31 mouse cellular contexts compared by ENCODE assay signal in the genomic region with DNA sequence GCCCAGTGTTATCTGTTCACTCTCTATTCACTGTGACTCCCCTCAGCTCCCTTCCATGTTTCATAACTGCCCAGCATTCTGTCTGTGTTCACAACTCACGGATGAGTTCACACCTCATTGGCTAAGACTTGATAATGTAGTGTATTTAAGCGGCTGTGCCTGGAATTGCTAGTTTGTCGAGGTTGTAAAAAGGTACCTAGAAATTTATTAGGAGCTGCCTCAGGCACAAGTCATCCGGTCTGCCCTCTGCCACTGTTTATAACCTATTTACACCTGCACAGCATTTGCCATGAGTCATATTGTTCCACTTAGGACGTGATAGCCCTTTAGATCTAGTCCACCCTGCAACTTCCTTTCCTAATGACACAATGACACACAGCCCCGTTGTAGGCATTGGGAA. TPM values are rescaled to one million over a fixed set of nuclear protein-coding genes. Genes with fewer than 3 reads are reported as not detected.
DNase-seq lines count a peak whose midpoint lies in the region; ATAC-seq and TF ChIP-seq lines count a peak whose summit lies in the region.
"Had no signal": no experiment of that assay in that cellular context is flagged by ENCODE, and none has a peak within 500 bp of the region (broad histone marks: within the 10 kb centered on the region; RNA-seq: fewer than 3 reads in every experiment).

No protein-coding gene starts in this region.

- H3K4me1 ChIP-seq in kidney, embryonic 15.5 days, result no peaks in the 10 kb centered on the region
- H3K4me1 ChIP-seq in intestine, postnatal 0 days (replicated peaks; ENCODE audit: control insufficient read depth, insufficient read depth, low read length), result no peaks in the 10 kb centered on the region
- H3K4me1 ChIP-seq in forebrain, embryonic 10.5 days, result no peaks in the 10 kb centered on the region
- no peaks in the 10 kb centered on the region for H3K4me1 ChIP-seq in heart, embryonic 12.5 days (replicated peaks)
- H3K4me1 ChIP-seq: embryonic facial prominence, embryonic 13.5 days; forebrain, embryonic 12.5 days; heart, embryonic 10.5 days; hindbrain, embryonic 12.5 days; neural tube, embryonic 12.5 days had no signal

- no peak overlapping the region for H3K9ac ChIP-seq in kidney, embryonic 15.5 days
- H3K9ac ChIP-seq in intestine, postnatal 0 days (ENCODE audit: low read depth, low read length), result no peak overlapping the region
- H3K9ac ChIP-seq in heart, embryonic 12.5 days, result no peak overlapping the region
- H3K9ac ChIP-seq: embryonic facial prominence, embryonic 13.5 days; forebrain, embryonic 12.5 days; forebrain, postnatal 0 days; hindbrain, embryonic 12.5 days; limb, embryonic 12.5 days; liver, postnatal 0 days; neural tube, embryonic 12.5 days had no signal

- 35% methylated on average over 6 of the region's 6 CpGs for WGBS in kidney, embryonic 15.5 days
- 26% methylated on average over 6 of the region's 6 CpGs for WGBS in intestine, postnatal 0 days
- WGBS in large intestine, adult 2 months, result 18% methylated on average over 6 of the region's 6 CpGs
- WGBS in forebrain, embryonic 10.5 days, result 84% methylated on average over 6 of the region's 6 CpGs
- 72% methylated on average over 6 of the region's 6 CpGs for WGBS in heart, embryonic 12.5 days

- no peak overlapping the region for H3K27ac ChIP-seq in kidney, embryonic 15.5 days
- H3K27ac ChIP-seq in intestine, postnatal 0 days (ENCODE audit: low read depth, low read length), result no peak overlapping the region
- H3K27ac ChIP-seq in forebrain, embryonic 10.5 days, result no peak overlapping the region
- no peak overlapping the region for H3K27ac ChIP-seq in heart, embryonic 12.5 days (ENCODE audit: poor library complexity, severe bottlenecking)
- H3K27ac ChIP-seq: embryonic facial prominence, embryonic 13.5 days; forebrain, embryonic 12.5 days; heart, embryonic 10.5 days; hindbrain, embryonic 12.5 days; layer of hippocampus, adult 2 months; left cerebral cortex, adult 2 months; limb, embryonic 12.5 days; neural tube, embryonic 12.5 days had no signal

- no peaks in the 10 kb centered on the region for H3K36me3 ChIP-seq in kidney, embryonic 15.5 days
- H3K36me3 ChIP-seq in intestine, postnatal 0 days (ENCODE audit: control insufficient read depth, insufficient read depth), result no peaks in the 10 kb centered on the region
- no peaks in the 10 kb centered on the region for H3K36me3 ChIP-seq in forebrain, embryonic 10.5 days (replicated peaks)
- no peaks in the 10 kb centered on the region for H3K36me3 ChIP-seq in heart, embryonic 12.5 days
- H3K36me3 ChIP-seq: embryonic facial prominence, embryonic 13.5 days; forebrain, embryonic 12.5 days; G1E; heart, embryonic 10.5 days; hindbrain, embryonic 12.5 days; limb, embryonic 12.5 days; neural tube, embryonic 12.5 days had no signal

- H3K4me2 ChIP-seq in kidney, embryonic 15.5 days, result no peak overlapping the region
- no peak overlapping the region for H3K4me2 ChIP-seq in intestine, postnatal 0 days (replicated peaks; ENCODE audit: low read depth)
- no peak overlapping the region for H3K4me2 ChIP-seq in heart, embryonic 12.5 days
- H3K4me2 ChIP-seq: embryonic facial prominence, embryonic 13.5 days; forebrain, embryonic 12.5 days; hindbrain, embryonic 12.5 days; limb, embryonic 12.5 days; liver, embryonic 11.5 days; midbrain, embryonic 11.5 days; neural tube, embryonic 12.5 days had no signal

- H3K4me3 ChIP-seq in kidney, embryonic 15.5 days (replicated peaks), result no peak overlapping the region
- H3K4me3 ChIP-seq in intestine, postnatal 0 days (ENCODE audit: low read depth, low read length), result no peak overlapping the region
- no peak overlapping the region for H3K4me3 ChIP-seq in forebrain, embryonic 10.5 days
- no peak overlapping the region for H3K4me3 ChIP-seq in heart, embryonic 12.5 days
- H3K4me3 ChIP-seq: embryonic facial prominence, embryonic 13.5 days; forebrain, embryonic 12.5 days; heart, embryonic 10.5 days; hindbrain, embryonic 12.5 days; layer of hippocampus, adult 2 months; left cerebral cortex, adult 2 months; limb, embryonic 12.5 days; myocyte; neural tube, embryonic 12.5 days had no signal

- H3K27me3 ChIP-seq in kidney, embryonic 15.5 days, result peaks cover 5% of the 10 kb centered on the region; the same call in 1 of the 2 replicates
- H3K27me3 ChIP-seq in intestine, postnatal 0 days (replicated peaks; ENCODE audit: control insufficient read depth, insufficient read depth, low read length), result no peaks in the 10 kb centered on the region
- H3K27me3 ChIP-seq in forebrain, embryonic 10.5 days (ENCODE audit: poor library complexity, severe bottlenecking), result no peaks in the 10 kb centered on the region
- no peaks in the 10 kb centered on the region for H3K27me3 ChIP-seq in heart, embryonic 12.5 days (replicated peaks)
- H3K27me3 ChIP-seq: embryonic facial prominence, embryonic 13.5 days; forebrain, embryonic 12.5 days; hindbrain, embryonic 12.5 days; neural tube, embryonic 12.5 days had no signal

- no peaks in the 10 kb centered on the region for H3K9me3 ChIP-seq in kidney, embryonic 15.5 days (replicated peaks)
- H3K9me3 ChIP-seq in intestine, postnatal 0 days (ENCODE audit: control insufficient read depth), result no peaks in the 10 kb centered on the region
- H3K9me3 ChIP-seq in forebrain, embryonic 10.5 days, result no peaks in the 10 kb centered on the region
- 0 out of 2 replicates have a peak, but pooled peaks cover 5% of the 10 kb centered on the region for H3K9me3 ChIP-seq in heart, embryonic 12.5 days (replicated peaks)
- H3K9me3 ChIP-seq: embryonic facial prominence, embryonic 13.5 days; forebrain, embryonic 12.5 days; G1E; heart, embryonic 10.5 days; hindbrain, embryonic 12.5 days; limb, embryonic 12.5 days; neural tube, embryonic 12.5 days had no signal

- peak; percentile 19 for DNase-seq in kidney, adult 18-20 months
- DNase-seq in forelimb bud, embryonic 11.5 days (ENCODE audit: low read depth, low spot score), result peak; percentile 29
- DNase-seq in large intestine, adult 2 months (ENCODE audit: low read depth, low spot score), result peak; percentile 85
- no peak for DNase-seq in thymus, postnatal 14 days
- DNase-seq in forebrain, embryonic 10.5 days (ENCODE audit: extremely low spot score, low spot score), result no peak
- DNase-seq: adrenal gland, postnatal 10 days; cerebellum, adult 9-11 months; forebrain, postnatal 0 days; gastrocnemius, postnatal 14 days; heart, adult 11 months; heart, postnatal 36 days; liver, postnatal 0 days; lung, postnatal 36 days; right cerebral cortex, adult 18-20 months; spleen, adult 18-20 months; thymus, postnatal 25 days had no signal

- no peak for ATAC-seq in kidney, embryonic 15.5 days (replicated peaks; ENCODE audit: low FRiP score)
- peak; percentile 96 for ATAC-seq in intestine, postnatal 0 days
- ATAC-seq in heart, embryonic 12.5 days (ENCODE audit: insufficient number of reproducible peaks, low FRiP score), result no peak
- ATAC-seq: forebrain, postnatal 0 days; liver, postnatal 0 days had no signal

- no peak for TF ChIP-seq CTCF in intestine, postnatal 0 days (IDR thresholded peaks at IDR 0.05; ENCODE audit: low read depth)

RNA-seq across cellular contexts. Expression of gene Pgrmc2, which starts 50.0 kb away (rescaled TPM):
- polyA plus RNA-seq in kidney, embryonic 15.5 days (2015; fragmentation: Nextera tagmentation; extraction: Ambion mirVana), result 40.9 and 41.0 TPM in 2 replicates
- 95.8 and 96.2 TPM in 2 replicates for polyA plus RNA-seq in intestine, postnatal 0 days (2015; fragmentation: Nextera tagmentation; extraction: Ambion mirVana)
- 7.6 and 9.5 TPM in 2 replicates for polyA plus RNA-seq in large intestine, adult 2 months (2012; rRNA removed)
- 30.2 and 30.5 TPM in 2 replicates for polyA plus RNA-seq in forebrain, embryonic 10.5 days (2016; fragmentation: Nextera tagmentation; extraction: Ambion mirVana)
- 56.4 and 59.2 TPM in 2 replicates for polyA plus RNA-seq in heart, embryonic 12.5 days (2016; fragmentation: Nextera tagmentation; extraction: Ambion mirVana)

Comparison
In these comparisons a context has a peak if more than half of its experiments do, and no peak if none do; other contexts are left out.
1. DNase-seq: peak in kidney, adult 18-20 months (single experiment), forelimb bud, embryonic 11.5 days (single experiment) and large intestine, adult 2 months (single experiment); none in thymus, postnatal 14 days (single experiment) and forebrain, embryonic 10.5 days (single experiment).